Mouse (Mus musculus) erythroblast, embryonic 14.5 days (primary cell): Measurements from ENCODE around the gene Ccn5. TPM values are rescaled to one million over a fixed set of nuclear protein-coding genes. Genes with fewer than 3 reads are reported as not detected.

Experiments used
- H3K27me3 ChIP-seq: 2 replicates; pipeline ENCODE4 v1.6.1; 2012; ENCODE audit warnings: inconsistent platforms; ENCODE audit not compliant: control insufficient read depth
- H3K36me3 ChIP-seq: 2 replicates; pipeline ENCODE4 v1.6.1; 2012; ENCODE audit warnings: mild to moderate bottlenecking, inconsistent platforms; ENCODE audit not compliant: control insufficient read depth
- H3K4me1 ChIP-seq: 2 replicates; pipeline ENCODE4 v1.6.1; 2012; ENCODE audit warnings: inconsistent platforms; ENCODE audit not compliant: control insufficient read depth
- H3K4me3 ChIP-seq: replicated peaks from 2 replicates; pipeline ENCODE3; 2012; ENCODE audit warnings: moderate library complexity, mild to moderate bottlenecking, inconsistent platforms
- H3K9me3 ChIP-seq: 2 replicates; pipeline ENCODE4 v1.6.1; 2012; ENCODE audit warnings: low read length, inconsistent platforms, mixed read lengths; ENCODE audit not compliant: control insufficient read depth
- GATA1 ChIP-seq: IDR thresholded peaks from 2 replicates; pipeline ENCODE4 v1.6.1; 2012; ENCODE audit warnings: low read length, inconsistent platforms, mixed read lengths
- TAL1 ChIP-seq: IDR thresholded peaks from 3 replicates; pipeline ENCODE4 v1.6.1; 2012; ENCODE audit warnings: low read length, inconsistent platforms, mixed read lengths
- polyA plus RNA-seq: library from polyadenylated mRNA; stranded (reverse); fragments of >175 nt; gene quantifications from 2 replicates; pipeline ENCODE4 v1.2.3, GENCODE M21; 2012

Ccn5 gene
- polyA plus RNA-seq, 1 experiment = not detected

DNA sequence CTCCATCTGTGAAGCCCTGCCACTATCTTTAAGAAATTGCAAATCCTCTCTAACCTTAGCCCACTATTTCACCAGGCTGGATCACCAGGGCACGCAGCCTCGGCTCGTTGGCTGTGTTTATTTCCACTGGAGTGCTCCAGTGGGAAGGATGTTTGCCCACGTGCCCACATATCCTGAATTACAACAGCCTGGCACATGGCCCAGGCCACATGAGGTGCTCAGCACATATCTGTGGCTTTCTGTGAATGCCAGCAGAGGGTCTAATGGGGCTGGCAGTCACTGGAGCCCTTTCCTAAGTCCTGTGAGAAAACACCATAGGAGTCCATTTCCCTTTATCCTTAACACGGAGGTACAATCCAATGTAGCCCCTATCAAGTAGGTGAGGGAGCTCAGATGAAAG, 5.8 kb downstream of the Ccn5 start:
- H3K4me1 ChIP-seq = no peaks in the 10 kb centered on the region

DNA sequence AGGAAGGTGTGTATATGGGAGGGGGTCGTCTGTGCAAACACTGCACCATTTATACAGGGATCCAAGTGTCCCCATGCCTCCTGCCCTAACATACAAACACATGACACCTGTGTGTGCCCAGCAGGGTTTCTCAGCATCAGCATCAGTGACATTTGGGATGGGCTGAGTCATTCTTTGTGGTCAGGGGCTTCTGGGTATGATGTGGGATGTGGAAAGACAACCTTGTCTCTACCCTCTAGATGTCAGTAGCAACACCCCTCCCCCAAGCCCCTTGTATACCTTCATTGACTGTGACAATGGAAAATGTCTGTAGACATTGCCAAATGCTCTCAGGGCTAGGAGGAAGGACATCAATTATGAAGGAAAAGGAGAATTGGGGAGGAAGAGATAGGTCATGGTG, 10.5 kb downstream of the Ccn5 start:
- Histone ChIP-seq H3K4me1 (no peaks in the 10 kb centered on the region), H3K36me3 (no peaks in the 10 kb centered on the region), H3K27me3 (no peaks in the 10 kb centered on the region), H3K9me3 (no peaks in the 10 kb centered on the region), H3K4me3 (no peak overlapping the region)
- TF ChIP-seq TAL1 (no peak), GATA1 (no peak)

More for the DNA sequence above, 5.8 kb downstream of the Ccn5 start:
- Histone ChIP-seq H3K36me3 (no peaks in the 10 kb centered on the region), H3K27me3 (no peaks in the 10 kb centered on the region), H3K4me3 (no peak overlapping the region), H3K9me3 (no peaks in the 10 kb centered on the region)
- no peak for TF ChIP-seq TAL1
- TF ChIP-seq GATA1 = no peak

DNA sequence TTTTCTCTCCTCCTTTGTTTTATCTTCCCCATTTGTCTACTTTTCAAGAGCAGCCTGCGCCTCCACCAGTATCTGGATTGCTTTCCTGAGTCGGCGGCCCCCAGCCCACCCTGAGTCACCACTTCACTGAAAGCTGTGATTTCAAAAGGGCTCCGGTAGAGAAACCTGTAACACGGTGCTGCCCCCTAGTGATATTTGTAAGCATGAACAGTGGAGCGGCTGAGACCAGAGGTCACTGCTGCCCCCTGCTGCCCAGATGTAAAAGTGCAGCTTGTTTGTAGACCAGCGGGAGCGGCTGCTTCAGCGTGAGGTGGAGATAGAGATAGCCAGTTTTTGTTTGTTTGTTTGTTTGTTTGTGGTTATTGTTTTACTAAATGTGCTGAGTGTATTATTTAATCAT, 17.4 kb downstream of the Ccn5 start:
- Histone ChIP-seq H3K4me3 (no peak overlapping the region), H3K9me3 (no peaks in the 10 kb centered on the region), H3K4me1 (no peaks in the 10 kb centered on the region), H3K36me3 (no peaks in the 10 kb centered on the region), H3K27me3 (no peaks in the 10 kb centered on the region)
- no peak for TF ChIP-seq GATA1
- no peak for TF ChIP-seq TAL1

DNA sequence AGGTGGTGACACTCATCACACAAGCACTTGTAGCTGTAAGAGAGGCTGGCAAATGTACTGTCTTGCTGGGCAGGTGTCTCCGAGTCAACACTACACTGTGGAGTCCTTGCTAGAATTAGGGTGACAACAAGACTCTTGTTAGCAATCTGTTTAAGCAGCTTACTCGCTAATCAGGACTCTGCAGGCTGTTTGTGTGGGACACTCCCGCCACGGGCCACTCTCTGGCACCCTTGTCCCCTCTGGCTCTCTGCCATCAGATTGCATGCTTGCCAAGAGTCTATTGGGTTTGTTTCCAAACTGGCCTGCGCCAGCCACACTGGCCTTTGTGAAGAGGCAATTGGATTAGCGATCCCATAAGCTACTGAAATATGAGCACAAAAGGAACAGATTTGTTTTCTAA, 18.9 kb downstream of the Ccn5 start:
- TF ChIP-seq TAL1 (no peak), GATA1 (no peak)

DNA sequence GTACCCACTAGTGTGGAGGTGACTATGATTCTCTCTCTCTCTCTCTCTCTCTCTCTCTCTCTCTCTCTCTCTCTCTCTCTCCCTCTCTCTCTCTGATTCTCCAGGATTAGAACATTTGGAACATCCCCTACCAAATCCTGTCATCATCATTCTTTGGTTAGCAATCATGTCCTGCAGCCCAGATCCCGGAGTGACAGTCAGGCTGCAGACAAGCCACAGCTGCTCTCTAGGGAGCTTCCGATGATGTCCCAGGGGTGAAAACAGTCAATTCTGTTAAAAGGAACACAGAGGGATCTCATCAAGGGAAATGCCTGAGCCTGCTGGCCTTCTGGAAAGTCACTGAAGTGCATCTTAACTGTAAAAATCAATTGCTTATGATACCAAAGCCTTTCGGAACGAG, 21.4 kb downstream of the Ccn5 start:
- no peaks in the 10 kb centered on the region for H3K36me3 ChIP-seq
- TF ChIP-seq GATA1 = no peak
- no peak for TF ChIP-seq TAL1
- no peak overlapping the region for H3K4me3 ChIP-seq
- no peaks in the 10 kb centered on the region for H3K27me3 ChIP-seq
- no peaks in the 10 kb centered on the region for H3K9me3 ChIP-seq
- no peaks in the 10 kb centered on the region for H3K4me1 ChIP-seq

More for the DNA sequence above, 18.9 kb downstream of the Ccn5 start:
- no peaks in the 10 kb centered on the region for H3K4me1 ChIP-seq
- no peak overlapping the region for H3K4me3 ChIP-seq
- H3K36me3 ChIP-seq = no peaks in the 10 kb centered on the region
- no peaks in the 10 kb centered on the region for H3K9me3 ChIP-seq
- H3K27me3 ChIP-seq = no peaks in the 10 kb centered on the region

DNA sequence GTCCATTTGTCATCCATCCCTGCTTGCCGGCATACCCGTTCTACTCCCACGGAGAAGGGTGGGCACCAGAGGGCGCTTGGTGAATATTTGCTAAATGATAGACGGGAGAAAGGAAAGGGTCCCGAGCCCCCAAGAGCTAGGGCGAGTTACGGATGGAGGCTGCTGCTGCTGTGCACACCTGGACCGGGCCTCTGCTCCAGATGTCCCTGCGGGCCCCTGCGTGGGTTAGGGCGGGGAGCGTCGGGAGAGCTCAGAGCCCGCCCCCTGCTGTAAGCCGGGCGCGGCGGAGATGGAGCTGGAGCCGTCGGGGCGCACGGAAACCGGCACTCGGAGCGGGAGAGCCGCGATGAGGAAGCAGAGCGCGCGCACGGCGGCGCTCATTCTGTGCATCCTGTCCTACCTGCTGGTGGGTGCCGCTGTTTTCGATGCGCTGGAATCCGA, 32.8 kb downstream of the Ccn5 start, which contains the start of gene Kcnk15:
Gene Kcnk15, plus strand, starts transcription at position 191 of the 441 bp plus-strand sequence.
- TF ChIP-seq TAL1 (no peak), GATA1 (no peak)
- Histone ChIP-seq H3K9me3 (no peaks in the 10 kb centered on the region), H3K4me1 (no peaks in the 10 kb centered on the region; the same call in none of the 2 replicates), H3K36me3 (no peaks in the 10 kb centered on the region), H3K4me3 (no peak within 1 kb of the TSS), H3K27me3 (peaks cover 53% of the 10 kb centered on the region)

DNA sequence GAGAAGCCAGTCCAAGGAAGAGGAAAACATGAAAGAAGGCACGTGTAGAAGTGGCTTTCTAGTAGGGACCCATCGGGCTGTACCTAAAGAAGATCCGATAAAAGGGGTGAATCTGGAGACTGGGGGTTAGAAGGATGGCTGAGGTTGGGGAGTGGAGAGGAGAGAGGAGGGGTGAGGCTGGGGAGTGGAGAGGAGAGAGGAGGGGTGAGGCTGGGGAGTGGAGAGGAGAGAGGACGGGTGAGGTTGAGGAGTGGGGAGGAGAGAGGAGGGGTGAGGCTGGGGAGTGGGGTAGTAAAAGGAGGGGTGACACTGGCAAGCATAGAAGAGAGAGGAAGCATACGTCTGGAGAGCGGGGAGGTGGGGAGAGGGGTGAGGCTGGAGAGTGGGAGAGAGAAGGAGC, 36.6 kb downstream of the Ccn5 start:
- Histone ChIP-seq H3K4me3 (no peak overlapping the region), H3K27me3 (peaks cover 40% of the 10 kb centered on the region), H3K9me3 (no peaks in the 10 kb centered on the region), H3K36me3 (no peaks in the 10 kb centered on the region), H3K4me1 (no peaks in the 10 kb centered on the region; the same call in none of the 2 replicates)
- TF ChIP-seq GATA1 (no peak), TAL1 (no peak)

DNA sequence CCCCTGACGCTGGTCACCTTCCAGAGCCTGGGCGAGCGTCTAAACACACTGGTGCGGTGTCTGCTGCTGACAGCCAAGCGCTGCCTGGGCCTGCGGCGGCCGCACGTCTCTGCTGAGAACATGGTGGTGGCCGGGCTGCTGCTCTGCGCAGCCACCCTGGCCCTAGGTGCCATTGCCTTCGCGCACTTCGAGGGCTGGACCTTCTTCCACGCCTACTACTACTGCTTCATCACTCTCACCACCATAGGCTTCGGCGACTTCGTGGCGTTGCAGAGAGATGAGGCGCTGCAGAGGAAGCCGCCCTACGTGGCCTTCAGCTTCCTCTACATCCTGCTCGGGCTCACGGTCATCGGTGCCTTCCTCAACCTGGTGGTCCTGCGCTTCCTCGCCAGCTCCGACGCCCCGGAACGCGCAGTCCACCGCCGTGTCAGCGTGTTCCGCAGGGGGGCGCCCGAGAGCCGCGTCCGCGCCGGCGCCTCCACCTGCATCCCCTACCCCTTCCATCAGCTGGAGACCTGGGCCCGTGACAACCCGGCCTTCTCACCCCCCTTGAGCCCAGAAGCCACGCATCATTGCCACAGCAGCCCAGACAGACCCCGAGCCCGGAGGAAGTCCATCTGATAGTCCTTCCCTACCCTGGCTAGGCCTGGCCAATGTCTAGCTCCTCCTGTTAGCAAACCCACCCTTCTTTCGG, 37.7 kb downstream of the Ccn5 start:
- no peaks in the 10 kb centered on the region for H3K36me3 ChIP-seq
- no peaks in the 10 kb centered on the region for H3K9me3 ChIP-seq
- TF ChIP-seq GATA1 (no peak), TAL1 (no peak)
- H3K4me3 ChIP-seq = no peak overlapping the region
- H3K4me1 ChIP-seq = no peaks in the 10 kb centered on the region; the same call in none of the 2 replicates
- H3K27me3 ChIP-seq = peaks cover 33% of the 10 kb centered on the region

DNA sequence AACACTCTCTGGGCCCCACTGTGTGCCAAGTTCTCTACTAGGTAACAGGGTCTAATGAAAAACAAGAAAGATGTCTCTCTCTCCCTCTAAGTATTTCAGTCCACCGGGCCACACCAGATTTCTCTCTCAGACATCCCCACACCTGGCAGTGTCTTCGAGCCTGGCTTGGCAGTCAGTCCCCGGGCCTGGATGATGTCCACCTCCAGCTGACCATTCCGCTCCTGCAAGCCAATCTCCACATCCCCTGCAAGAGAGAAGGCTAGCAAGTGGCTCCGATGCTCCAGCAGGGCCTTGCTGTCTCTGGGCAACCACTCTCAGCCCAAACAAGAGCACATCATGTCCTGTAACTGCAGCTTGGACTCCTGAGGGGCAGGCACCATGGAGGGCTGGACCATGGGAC, 44.6 kb downstream of the Ccn5 start:
- Histone ChIP-seq H3K36me3 (no peaks in the 10 kb centered on the region), H3K4me1 (no peaks in the 10 kb centered on the region), H3K4me3 (no peak overlapping the region), H3K27me3 (no peaks in the 10 kb centered on the region), H3K9me3 (no peaks in the 10 kb centered on the region)
- TF ChIP-seq TAL1 (no peak), GATA1 (no peak)
